Mouse (Mus musculus): ENCODE results near the gene Alcam. TPM values are rescaled to one million over a fixed set of nuclear protein-coding genes. Genes with fewer than 3 reads are reported as not detected.

The Alcam gene
- total RNA-seq (2021) = 1 to 10 TPM; 8.7 to 9.2 TPM
- long read RNA-seq, experiment 1, full-length matches to known transcripts = 1 of 4 reads
- long read RNA-seq, experiment 1, partial matches to known transcripts = 1 of 4 reads
- long read RNA-seq, experiment 1, other reads (novel, unspliced or antisense) = 2 of 4 reads
- long read RNA-seq, experiment 2, full-length matches to known transcripts = 1 of 2 reads
- long read RNA-seq, experiment 2, partial matches to known transcripts = 1 of 2 reads
- long read RNA-seq, experiment 2, other reads (novel, unspliced or antisense) = 0 of 2 reads

GRCm38 (mm10) chr16:52453971-52454514 is at the start of gene Alcam:
Gene Alcam (minus strand): TSS chr16:52454074.
- peak; percentile 16 to 24 for DNase-seq (ENCODE audit: low spot score in 2 of 2)

GRCm38 (mm10) chr16:52498757-52499335 is 45.0 kb upstream of the Alcam start:
- no peak for DNase-seq (ENCODE audit: low spot score in 2 of 2)

GRCm38 (mm10) chr16:52490542-52490941 is 36.7 kb upstream of the Alcam start:
- DNase-seq (ENCODE audit: low spot score in 2 of 2) = no peak

GRCm38 (mm10) chr16:52474235-52474634 is 20.4 kb upstream of the Alcam start:
- no peak for DNase-seq (ENCODE audit: low spot score in 2 of 2)

GRCm38 (mm10) chr16:52473089-52473488 is 19.2 kb upstream of the Alcam start:
- DNase-seq (ENCODE audit: low spot score in 2 of 2) = no peak

GRCm38 (mm10) chr16:52472635-52473034 is 18.8 kb upstream of the Alcam start:
- no peak for DNase-seq (ENCODE audit: low spot score in 2 of 2)

GRCm38 (mm10) chr16:52472059-52472458 is 18.2 kb upstream of the Alcam start:
- no peak for DNase-seq (ENCODE audit: low spot score in 2 of 2)

GRCm38 (mm10) chr16:52470881-52471280 is 17.0 kb upstream of the Alcam start:
- DNase-seq (ENCODE audit: low spot score in 2 of 2) = no peak

- no peak for DNase-seq (ENCODE audit: low spot score in 2 of 2)
Observed at GRCm38 (mm10) chr16:52470226-52470625, 16.4 kb upstream of the Alcam start.

- no peak for DNase-seq (ENCODE audit: low spot score in 2 of 2)
Observed at GRCm38 (mm10) chr16:52468426-52468825, 14.6 kb upstream of the Alcam start.

GRCm38 (mm10) chr16:52466770-52467169 is 12.9 kb upstream of the Alcam start:
- DNase-seq (ENCODE audit: low spot score in 2 of 2) = no peak

- no peak for DNase-seq (ENCODE audit: low spot score in 2 of 2)
Observed at GRCm38 (mm10) chr16:52464597-52464996, 10.7 kb upstream of the Alcam start.

- peak; percentile 93 to 95 for DNase-seq (ENCODE audit: low spot score in 2 of 2)
Observed at GRCm38 (mm10) chr16:52452862-52453715, 785 bp downstream of the Alcam start.

GRCm38 (mm10) chr16:52452477-52452831 is 1.4 kb downstream of the Alcam start:
- peak in 1 of 2 experiments; percentile 19 for DNase-seq (ENCODE audit: low spot score in 2 of 2)

- peak in 1 of 2 experiments; percentile 18 for DNase-seq (ENCODE audit: low spot score in 2 of 2)
Observed at GRCm38 (mm10) chr16:52451786-52452476, 1.9 kb downstream of the Alcam start.

- peak in 1 of 2 experiments; percentile 17 for DNase-seq (ENCODE audit: low spot score in 2 of 2)
Observed at GRCm38 (mm10) chr16:52451101-52451785, 2.6 kb downstream of the Alcam start.

- DNase-seq (ENCODE audit: low spot score in 2 of 2) = peak; percentile 19 to 35
Observed at GRCm38 (mm10) chr16:52450245-52451100, 3.4 kb downstream of the Alcam start.

- no peak for DNase-seq (ENCODE audit: low spot score in 2 of 2)
Observed at GRCm38 (mm10) chr16:52449889-52450244, 4.0 kb downstream of the Alcam start.

GRCm38 (mm10) chr16:52445984-52446383 is 7.9 kb downstream of the Alcam start:
- DNase-seq (ENCODE audit: low spot score in 2 of 2) = no peak
